Mouse (Mus musculus) liver, postnatal 0 days (tissue): ENCODE data around the gene Nhs.

Source experiments
- CTCF ChIP-seq: sonication (generic); IDR thresholded peaks from 2 replicates; pipeline ENCODE4 v1.5.1; 2016; ENCODE audit warnings: antibody characterized with exemption, low read depth
- EP300 ChIP-seq: IDR thresholded peaks from 2 replicates; pipeline ENCODE4 v1.6.1; 2016; ENCODE audit warnings: antibody characterized with exemption, low read depth, mild to moderate bottlenecking

DNA sequence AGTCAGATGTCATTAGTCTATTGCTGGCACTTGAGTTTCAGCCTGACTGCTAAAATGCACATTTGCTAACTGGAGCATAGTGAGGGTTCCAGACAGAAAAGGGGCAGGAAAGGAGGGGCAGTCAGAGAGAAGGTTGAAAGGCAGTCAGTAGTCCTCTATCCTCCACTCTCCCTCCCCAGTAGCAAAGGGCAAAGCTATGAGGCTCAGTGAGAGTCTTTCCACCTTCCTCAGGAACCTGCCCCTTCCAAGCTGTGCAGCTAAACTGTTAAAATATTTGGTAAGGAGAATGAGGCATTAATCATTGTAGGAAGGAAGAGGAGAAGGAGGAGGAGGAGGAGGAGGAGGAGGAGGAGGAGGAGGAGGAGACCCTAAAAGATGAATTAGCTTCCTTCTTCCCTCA is 115.4 kb downstream of the Nhs start:
- TF ChIP-seq CTCF, result no peak
- no peak for TF ChIP-seq EP300
